Mouse (Mus musculus) brain, embryonic 14.5 days (tissue): ENCODE data around the gene Kifc1. TPM values are rescaled to one million over a fixed set of nuclear protein-coding genes. Genes with fewer than 3 reads are reported as not detected.

ENCODE experiments used
- DNase-seq: peaks from one replicate; pipeline ENCODE4 v3.0.0-alpha.2; 2011; ENCODE audit warnings: low read depth
- CTCF ChIP-seq: fragments of 200-500 bp; IDR thresholded peaks from 2 replicates; pipeline ENCODE4 v1.5.1; 2012; ENCODE audit warnings: inconsistent platforms, mild to moderate bottlenecking, moderate library complexity, borderline replicate concordance; ENCODE audit not compliant: insufficient read depth, insufficient read length; ENCODE audit errors: extremely low read depth
- POLR2A ChIP-seq: fragments of 200-500 bp; IDR thresholded peaks from 2 replicates; pipeline ENCODE4 v1.6.1; 2012; ENCODE audit warnings: mild to moderate bottlenecking, inconsistent platforms, borderline replicate concordance; ENCODE audit not compliant: poor library complexity, insufficient read depth, insufficient read length, severe bottlenecking; ENCODE audit errors: extremely low read depth
- polyA plus RNA-seq: library from polyadenylated mRNA; depleted of rRNA; stranded (reverse); fragments of >200 nt; gene quantifications from 2 replicates; pipeline ENCODE4 v1.2.3, GENCODE M21; 2012; rRNA removed

Gene Kifc1
- 18.5 and 32.3 TPM in 2 replicates for polyA plus RNA-seq

DNA sequence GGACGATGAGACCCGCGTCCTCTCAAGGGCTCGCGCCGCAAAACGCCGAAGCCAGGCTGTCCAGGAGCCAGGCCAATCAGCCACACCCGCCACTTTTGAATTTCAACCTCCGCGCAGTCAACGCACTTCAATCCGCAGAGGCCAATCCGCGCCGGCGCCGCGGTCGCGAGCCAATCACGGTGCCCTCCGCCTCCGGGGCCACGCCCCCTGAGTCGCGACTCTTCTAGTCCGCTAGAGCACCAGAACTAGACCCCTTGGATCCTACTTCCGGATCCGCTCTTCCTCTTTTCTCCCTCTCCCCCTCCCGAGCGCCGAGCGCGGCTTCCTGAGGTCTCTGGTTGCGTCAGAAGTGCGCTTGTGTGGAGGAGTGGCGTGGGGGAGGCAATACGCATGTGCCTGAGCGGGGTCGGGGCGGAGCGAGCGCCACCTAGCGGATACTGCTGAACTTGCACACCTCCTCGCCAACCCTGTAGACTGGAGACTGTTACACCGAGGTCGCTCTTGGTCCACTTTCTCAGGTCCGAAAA is at the start of gene Kifc1:
TSS of gene Kifc1 (minus strand) at position 129 of the 527 bp plus-strand sequence.
- peak; percentile 100 for DNase-seq
- TF ChIP-seq CTCF (peak; percentile 100), POLR2A (0 out of 2 replicates have a peak, but pooled peaks have one; percentile 9)

GRCm38 (mm10) chr17:33938783-33939182 is 48.3 kb upstream of the Kifc1 start:
- no peak for DNase-seq
- no peak for TF ChIP-seq POLR2A
- no peak for TF ChIP-seq CTCF

- TF ChIP-seq POLR2A (no peak), CTCF (no peak)
- no peak for DNase-seq
Observed at GRCm38 (mm10) chr17:33936993-33937392, 46.5 kb upstream of the Kifc1 start.

GRCm38 (mm10) chr17:33935422-33936055 is 45.1 kb upstream of the Kifc1 start:
- TF ChIP-seq POLR2A (no peak), CTCF (no peak)

GRCm38 (mm10) chr17:33932970-33933369 is 42.5 kb upstream of the Kifc1 start:
- TF ChIP-seq POLR2A = no peak
- TF ChIP-seq CTCF = no peak
- DNase-seq = no peak

More at GRCm38 (mm10) chr17:33935422-33936055, 45.1 kb upstream of the Kifc1 start:
- DNase-seq = no peak

GRCm38 (mm10) chr17:33932448-33932847 is 42.0 kb upstream of the Kifc1 start:
- no peak for TF ChIP-seq CTCF
- TF ChIP-seq POLR2A = no peak
- DNase-seq = no peak

- no peak for DNase-seq
- no peak for TF ChIP-seq POLR2A
- TF ChIP-seq CTCF = no peak
Observed at GRCm38 (mm10) chr17:33931947-33932346, 41.5 kb upstream of the Kifc1 start.

- no peak for DNase-seq
Observed at GRCm38 (mm10) chr17:33931159-33931866, 40.9 kb upstream of the Kifc1 start.

DNA sequence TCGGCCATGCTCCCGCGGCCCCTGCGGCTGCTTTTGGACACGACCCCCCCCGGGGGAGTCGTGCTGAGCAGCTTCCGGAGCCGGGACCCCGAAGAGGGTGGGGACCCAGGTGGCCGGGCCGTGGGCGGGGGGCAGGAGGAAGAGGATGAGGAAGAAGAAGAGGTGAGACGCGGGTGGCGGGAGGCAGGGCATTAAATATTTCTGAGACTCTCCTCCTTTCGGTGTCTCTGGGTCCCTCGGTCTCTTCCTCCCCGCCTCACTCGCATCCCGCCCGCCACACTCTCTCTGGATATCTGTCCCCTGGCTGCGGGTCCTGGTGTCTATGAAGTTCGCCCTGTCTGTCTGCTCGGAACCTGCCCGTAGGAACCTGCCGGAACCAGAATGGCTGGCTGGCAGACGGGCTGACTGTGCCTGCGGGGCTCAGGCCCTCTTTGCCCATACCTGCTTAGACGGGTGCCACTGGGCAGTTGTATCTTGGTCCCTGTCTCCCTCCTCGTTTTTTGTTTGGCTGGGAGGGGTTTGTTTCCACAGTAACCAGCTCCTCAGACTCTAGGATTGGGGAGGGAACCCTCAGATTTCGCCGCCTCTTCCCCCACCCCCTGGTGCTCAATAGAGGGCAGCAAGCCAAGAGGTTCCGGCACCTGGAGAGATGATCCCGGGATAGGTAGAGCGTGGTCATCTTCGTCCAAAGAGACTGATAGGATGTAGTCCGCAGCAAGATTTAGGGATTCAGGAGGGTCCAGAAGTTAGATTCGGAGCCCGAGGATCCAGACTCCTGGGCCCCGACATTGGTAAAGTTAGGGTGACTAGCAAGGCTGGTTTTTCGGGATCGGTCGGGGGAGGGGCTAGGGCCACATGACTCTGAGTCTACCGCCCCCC is 40.1 kb upstream of the Kifc1 start:
- TF ChIP-seq CTCF (no peak), POLR2A (no peak)
- peak; percentile 39 for DNase-seq

More at GRCm38 (mm10) chr17:33931159-33931866, 40.9 kb upstream of the Kifc1 start:
- no peak for TF ChIP-seq POLR2A
- no peak for TF ChIP-seq CTCF

DNA sequence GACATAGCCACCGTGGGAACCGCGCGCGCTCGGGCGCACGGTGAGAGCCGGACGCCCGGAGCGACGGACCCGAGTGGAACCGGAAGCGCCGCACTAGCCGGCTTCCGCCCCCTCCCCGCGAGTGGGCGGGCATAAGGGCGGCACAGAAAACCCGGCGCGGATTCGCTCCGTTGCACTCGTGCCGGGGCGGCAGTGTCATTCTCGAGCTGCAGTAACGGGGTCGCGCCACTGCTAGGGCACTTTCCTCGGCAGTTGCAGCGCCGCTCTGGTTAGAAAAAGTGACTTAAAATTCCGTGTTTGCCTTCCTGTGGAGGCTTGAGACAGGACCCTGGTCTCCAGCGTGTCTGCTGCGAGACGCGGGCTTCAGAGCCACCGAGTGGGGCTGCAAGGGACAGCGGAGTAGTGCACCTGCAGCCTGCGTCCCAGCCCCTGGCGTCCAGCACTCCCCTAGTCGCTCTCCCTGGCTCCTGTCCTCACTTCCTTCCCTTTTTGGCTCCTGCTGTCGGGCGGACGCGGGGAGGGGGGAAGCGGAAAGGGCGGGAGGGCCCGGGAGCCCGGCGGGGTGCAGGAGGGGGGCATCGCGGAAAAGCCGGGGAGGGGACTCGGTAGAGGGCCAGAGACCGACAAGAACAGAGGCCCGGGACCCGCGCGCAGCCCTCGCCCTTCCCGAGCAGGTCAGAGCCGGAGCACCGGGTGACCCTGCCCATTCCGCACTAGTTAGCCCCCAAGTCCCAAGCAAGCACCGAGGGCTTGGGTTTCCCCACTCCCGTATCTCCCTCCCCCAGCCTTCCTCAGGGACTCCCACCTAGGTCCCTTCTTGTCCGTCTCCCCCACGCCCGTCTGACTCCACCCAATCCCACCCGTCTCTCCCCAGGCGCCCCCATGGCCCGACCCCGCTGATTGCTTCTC is 39.2 kb upstream of the Kifc1 start, which contains the start of gene Rgl2:
TSS of gene Rgl2 (plus strand) at position 173 of the 909 bp plus-strand sequence.
- DNase-seq = peak; percentile 98
- TF ChIP-seq CTCF = peak; percentile 40; the same call in 1 of the 2 replicates
- 0 out of 2 replicates have a peak, but pooled peaks have one; percentile 34 for TF ChIP-seq POLR2A
